Mouse (Mus musculus): ENCODE data around the gene Asrgl1.
"Not testable (repeated sequence)": the region's sequence is repeated elsewhere in the genome, so short reads cannot be mapped to it uniquely, and the experiment has no call there.

Asrgl1 gene

DNA sequence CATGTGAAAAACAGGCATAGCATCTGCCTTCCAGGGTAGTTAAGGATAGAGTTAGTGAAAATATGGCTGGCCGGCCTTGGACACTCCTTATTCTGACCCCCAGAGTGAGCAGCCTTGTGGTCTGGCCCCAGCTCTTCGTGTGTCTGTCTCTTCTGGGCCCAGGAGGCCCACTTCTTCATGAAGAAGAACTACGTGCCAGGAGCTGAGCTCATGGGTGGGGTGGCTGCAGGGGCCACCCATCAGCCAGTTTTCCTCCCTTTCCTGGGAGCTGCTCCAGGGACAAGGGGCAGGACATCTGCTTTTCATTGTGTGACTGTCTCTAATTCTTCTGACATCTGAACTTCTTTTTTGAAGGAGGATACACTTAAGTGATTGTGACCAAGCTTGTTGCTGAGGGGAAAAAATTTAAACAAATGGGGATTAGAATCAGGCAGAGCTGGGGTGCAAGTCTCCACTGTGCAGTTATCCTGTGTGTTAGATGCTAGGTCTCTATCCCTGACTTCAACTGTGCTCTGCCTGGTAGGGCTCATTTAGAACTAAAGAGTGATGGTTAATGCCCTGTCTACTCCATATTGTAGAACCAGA, 30.2 kb downstream of the Asrgl1 start:
- DNase-seq (ENCODE audit: low spot score in 2 of 2): peak; percentile 0 to 61

DNA sequence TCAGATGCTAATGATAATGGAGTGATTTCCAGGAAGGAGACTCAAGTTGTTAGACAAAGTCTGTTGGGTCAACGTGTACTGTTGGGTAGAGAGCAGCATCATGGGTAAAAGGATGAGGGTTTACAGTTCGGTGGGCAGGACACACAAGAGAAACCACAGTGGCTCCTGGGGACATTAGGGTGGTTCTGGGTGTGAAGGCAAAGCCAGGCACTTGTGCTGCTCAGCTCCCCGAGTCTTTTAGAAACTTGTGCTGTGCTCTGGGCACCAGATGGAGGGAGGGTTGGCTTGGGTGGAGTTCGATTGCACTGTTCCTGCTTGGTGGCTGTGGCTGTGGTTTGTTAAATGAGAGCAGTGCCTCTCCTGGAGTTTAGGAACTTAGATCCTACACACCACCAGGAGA, 31.4 kb downstream of the Asrgl1 start:
- no peak for DNase-seq (ENCODE audit: low spot score in 2 of 2)

GRCm38 (mm10) chr19:9101062-9101457, 34.4 kb downstream of the Asrgl1 start:
- no peak for DNase-seq (ENCODE audit: low spot score in 2 of 2)

- DNase-seq (ENCODE audit: low spot score in 2 of 2): no peak
These were observed 35.0 kb downstream of the Asrgl1 start for GRCm38 (mm10) chr19:9100297-9101061.

DNA sequence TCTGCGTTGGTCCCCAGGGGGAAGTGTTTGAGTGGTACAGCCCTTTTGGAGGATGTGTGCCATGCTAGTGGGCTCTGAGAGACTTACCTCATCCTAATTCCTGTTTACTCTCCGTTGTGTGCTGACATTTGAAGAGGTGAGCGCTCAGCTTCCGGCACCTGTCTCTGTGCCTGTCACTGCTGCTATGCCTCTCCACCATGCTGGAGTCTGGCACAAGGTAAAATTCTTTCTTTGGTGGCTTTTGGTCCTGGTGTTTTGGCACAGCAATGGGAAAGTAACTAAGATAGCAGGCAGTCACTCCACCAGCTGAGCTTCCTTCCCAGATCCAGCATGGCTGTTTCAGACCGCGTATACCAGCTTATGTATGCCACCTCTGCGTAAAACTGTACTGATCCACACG, 35.7 kb downstream of the Asrgl1 start:
- DNase-seq (ENCODE audit: low spot score in 2 of 2): no peak

DNA sequence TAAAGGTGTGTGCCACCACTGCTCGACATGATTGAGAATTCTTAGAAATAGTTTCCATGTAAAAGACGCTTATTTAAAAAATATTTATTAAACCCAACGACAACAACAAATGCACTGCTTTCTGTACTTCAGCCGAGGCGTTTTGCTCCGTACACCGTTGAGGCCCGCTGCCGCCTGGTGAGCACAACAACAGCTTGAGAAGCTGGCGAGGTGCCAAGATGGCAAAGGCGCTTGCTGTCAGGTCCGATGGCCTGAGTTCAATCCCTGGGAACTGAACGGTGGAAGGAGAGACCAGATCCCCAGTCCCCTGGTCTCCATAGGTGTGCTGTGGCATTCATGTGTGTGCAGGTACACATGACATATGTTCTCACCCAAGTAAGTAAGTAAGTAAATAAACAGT, 38.0 kb downstream of the Asrgl1 start:
- DNase-seq (ENCODE audit: low spot score in 2 of 2): no peak

DNA sequence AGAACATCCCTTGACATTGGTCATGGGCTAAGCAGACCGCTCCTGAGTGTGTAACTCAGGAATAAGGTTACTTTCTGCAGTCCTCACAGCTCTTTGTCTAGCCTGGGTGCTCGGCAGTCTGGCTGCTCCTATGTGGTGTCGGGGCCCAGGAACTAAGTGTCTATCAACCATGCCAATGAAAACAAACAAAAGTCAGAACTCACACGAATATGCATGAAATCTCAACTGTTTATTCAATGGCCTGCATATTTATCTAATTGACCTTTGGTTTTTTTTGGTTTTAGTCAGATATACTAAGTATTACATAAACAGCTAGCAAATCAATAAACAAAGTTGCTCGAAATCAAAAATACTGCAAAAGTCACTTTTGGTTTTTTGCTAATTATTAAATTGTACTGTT, 40.3 kb downstream of the Asrgl1 start:
- DNase-seq (ENCODE audit: low spot score in 2 of 2): no peak

DNA sequence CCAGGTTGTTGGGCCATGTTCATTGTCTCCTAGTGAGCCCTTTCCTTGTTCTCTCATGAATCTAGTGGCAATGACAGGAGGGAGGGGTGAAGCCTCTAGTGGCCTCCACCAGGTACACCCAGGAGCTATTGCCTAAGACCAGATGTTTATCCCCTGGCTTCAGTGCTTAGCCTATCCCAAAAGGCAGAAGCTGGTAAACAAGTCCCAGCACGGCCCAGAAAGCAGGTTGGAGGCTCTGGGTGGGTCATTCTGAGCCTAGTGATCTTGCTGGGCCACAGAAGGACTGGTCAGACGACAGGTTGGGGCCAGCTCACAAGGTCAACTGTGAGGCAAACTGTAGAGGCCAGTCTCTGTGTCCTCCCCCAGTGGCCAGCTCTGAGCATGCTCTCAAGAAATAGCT, 44.7 kb downstream of the Asrgl1 start:
- DNase-seq (ENCODE audit: low spot score in 2 of 2): no peak

- DNase-seq (ENCODE audit: low spot score in 2 of 2): no peak
These were observed 45.2 kb downstream of the Asrgl1 start for GRCm38 (mm10) chr19:9090191-9090590.

- DNase-seq (ENCODE audit: low spot score in 2 of 2): no peak
These were observed 47.6 kb downstream of the Asrgl1 start, which contains the start of gene Scgb1a1 for GRCm38 (mm10) chr19:9087821-9088220. Gene Scgb1a1 (minus strand): TSS chr19:9087958.

GRCm38 (mm10) chr19:9083892-9084291, 51.5 kb downstream of the Asrgl1 start:
- DNase-seq (ENCODE audit: low spot score in 2 of 2): not testable (repeated sequence)

GRCm38 (mm10) chr19:9083010-9083355, 52.5 kb downstream of the Asrgl1 start:
- no peak for DNase-seq (ENCODE audit: low spot score in 2 of 2)

DNA sequence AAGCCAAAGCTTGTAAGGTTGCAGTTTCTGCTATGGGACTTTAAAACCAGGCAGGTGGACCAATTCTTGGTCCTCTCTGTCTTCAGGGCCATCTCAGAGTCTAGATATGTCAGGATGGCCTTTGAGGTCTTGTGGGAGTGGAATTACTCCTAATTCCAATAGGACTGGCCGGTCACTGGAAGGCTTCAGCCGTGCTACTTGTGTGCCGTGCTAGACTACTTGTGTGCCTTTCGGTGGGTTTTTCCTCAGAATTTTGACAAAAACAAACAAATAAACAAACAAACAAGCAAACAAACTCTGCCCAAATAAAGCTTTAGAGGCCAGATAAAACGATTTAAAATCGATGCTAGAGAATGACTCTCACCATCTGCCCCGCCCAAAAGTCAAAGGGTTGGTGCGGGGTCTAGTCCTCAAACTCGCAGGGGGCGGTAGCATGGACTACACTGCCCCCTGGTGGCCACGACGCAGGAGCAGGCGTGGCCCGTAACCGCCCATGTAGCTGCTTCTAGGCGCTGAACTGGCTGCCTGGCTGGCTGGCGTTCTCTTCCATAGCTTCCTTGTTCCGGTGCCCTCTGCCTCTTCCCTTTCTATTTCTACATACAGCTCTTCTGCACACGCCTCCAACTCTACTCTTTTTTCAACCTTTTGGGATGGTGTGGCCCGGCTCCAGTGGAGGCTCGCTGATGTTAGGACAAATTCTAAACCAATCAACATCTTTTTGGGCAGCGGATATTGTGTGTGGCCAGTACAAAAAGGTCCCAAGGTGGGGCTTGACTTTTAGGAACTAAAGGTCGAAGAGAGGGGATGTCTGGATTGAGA, 53.0 kb downstream of the Asrgl1 start:
- peak; percentile 83 to 89 for DNase-seq (ENCODE audit: low spot score in 2 of 2)

DNA sequence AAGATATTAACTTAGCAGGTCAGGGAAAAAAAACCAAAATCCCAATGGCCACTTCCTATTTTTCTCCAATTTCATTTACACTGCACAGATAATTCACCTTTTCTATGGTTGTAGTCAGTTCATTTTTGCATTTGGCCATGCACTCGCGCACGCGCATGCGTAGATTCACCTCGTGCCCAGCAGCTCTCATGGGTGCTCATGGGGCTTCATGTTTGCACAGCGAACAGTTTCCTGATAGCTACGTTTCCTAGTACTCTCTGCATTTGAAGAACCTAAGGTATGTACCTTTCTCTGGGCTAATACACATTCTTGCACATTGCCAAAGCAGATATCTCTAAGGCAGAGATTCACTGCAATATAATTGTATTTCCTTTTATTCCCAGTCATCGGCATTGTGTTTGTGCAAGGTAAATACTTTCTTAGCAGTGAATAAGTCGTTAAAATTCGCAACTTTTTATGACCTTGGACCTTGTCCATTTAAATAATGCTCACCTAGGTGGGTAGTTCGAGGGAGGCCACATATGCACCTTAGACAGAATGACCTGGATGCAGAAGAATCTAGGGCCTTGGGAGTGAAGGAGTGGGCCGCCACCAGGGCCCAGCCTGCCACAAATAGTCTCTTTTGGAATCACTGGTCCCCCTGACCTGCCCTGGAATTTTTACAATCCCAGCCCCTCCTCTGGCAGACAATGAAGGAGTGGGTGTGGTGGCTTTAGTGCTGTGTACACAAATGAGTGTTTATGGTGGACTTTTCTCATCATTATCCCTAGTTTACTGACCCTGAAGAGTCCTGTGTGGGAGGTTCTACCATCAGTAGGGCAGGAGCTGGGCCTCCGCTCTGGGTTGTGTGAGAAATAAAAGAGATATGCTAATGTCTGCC, 53.9 kb downstream of the Asrgl1 start:
- DNase-seq (ENCODE audit: low spot score in 2 of 2): no peak

- no peak for DNase-seq (ENCODE audit: low spot score in 2 of 2)
These were observed 55.5 kb downstream of the Asrgl1 start for GRCm38 (mm10) chr19:9079916-9080315.

- DNase-seq (ENCODE audit: low spot score in 2 of 2): no peak
These were observed 58.3 kb downstream of the Asrgl1 start for GRCm38 (mm10) chr19:9076982-9077660.

DNA sequence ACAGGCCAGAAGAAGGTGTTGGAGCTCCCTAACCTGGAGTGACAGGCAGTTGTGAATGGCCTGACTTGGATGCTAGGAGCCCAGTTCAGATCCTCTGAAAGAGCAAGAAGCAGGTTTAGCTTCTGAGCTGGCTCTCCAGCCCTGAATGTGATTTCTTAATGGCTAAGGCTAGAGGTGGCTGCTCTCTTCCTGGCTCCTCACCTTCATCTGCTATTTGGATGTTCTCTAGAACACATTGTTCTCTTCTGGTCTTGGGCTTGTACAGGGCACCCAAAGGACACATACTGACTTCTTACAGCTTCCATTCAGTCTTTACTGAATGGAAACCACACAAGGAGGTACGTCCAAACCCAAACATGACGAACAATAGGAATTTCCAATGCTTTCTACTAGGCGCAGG, 59.4 kb downstream of the Asrgl1 start:
- DNase-seq (ENCODE audit: low spot score in 2 of 2): no peak

GRCm38 (mm10) chr19:9075558-9075957, 59.9 kb downstream of the Asrgl1 start:
- DNase-seq (ENCODE audit: low spot score in 2 of 2): no peak

DNA sequence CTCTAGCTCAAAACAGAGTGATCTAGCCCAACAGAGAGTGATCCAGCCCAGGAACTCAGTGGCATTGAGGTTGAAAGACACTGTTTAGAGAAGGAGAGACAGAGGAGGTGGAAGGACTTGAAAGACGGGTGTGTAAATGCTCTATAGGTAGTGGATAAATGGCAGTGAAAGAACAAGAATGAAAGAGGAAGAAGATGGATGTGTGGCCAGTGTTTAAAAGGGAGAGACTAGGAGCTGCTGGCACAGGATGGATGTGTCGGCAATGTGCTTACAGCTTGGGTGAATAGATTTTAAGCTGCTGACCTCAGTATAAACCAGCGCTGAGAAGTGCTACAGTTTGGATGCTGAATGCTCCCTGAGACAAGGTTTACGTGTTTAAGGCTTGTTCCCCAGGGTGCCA, 61.0 kb downstream of the Asrgl1 start:
- no peak for DNase-seq (ENCODE audit: low spot score in 2 of 2)

DNA sequence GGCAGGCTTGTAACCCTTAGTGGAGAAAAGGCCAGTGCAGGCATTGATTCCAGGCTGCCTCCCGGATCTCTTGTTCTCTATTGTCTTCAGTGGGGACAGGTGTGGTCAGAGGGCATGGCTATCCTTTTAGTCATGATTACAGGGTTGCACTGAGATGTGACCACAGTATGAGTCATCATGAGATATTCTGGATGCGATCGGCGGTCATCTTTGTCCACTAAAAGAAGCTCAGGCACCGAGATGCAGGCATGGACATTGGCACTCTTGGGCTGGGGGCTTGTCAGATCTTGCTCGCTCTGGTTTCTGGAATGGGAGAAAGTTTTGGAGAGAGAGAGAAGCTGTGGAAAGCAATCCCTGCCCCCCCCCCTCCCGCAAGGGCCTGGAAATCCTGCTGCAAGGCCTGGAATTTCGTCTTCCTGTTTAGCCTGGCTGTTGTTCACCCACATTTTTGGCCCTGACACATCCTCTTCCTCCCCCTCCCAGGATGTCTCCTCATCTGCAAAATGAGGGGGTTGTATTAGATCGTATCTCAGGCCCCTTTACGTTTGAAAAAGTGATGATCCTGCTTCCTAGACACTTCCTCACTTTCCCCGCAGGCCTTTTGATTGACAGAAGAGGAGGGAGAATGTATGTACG, 61.5 kb downstream of the Asrgl1 start:
- no peak for DNase-seq (ENCODE audit: low spot score in 2 of 2)

DNA sequence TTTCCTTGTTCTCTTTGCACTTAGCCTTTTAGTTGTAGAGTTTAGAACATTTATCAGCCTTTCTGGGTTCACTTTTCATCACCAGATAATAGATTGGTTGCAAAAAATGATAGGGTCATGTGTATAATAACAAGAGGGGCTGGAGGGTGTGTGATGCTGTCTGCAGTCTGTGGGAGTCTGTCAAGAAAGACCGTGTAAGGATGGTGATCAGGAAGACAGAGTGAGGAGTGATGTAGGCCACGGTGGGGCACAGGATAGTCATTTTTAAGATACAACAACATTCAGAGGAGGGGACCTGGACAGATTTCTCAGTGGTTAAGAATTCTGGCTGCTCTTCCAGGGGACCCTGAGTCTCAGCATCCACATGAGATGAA, 63.3 kb downstream of the Asrgl1 start:
- no peak for DNase-seq (ENCODE audit: low spot score in 2 of 2)
